Mouse (Mus musculus) NIH3T3 (cell line): ENCODE measurements at regions not wholly inside any gene's neighbourhood (a gene's known extent, or its start where the extent isn't known, plus 50 kb on each side); places are given as distances from the start of the nearest gene placed in this dataset.
"Not testable (repeated sequence)": the region's sequence is repeated elsewhere in the genome, so short reads cannot be mapped to it uniquely, and the experiment has no call there.

Source experiments
- DNase-seq: peaks from one replicate; pipeline ENCODE4 v3.0.0-alpha.2; 2012; ENCODE audit warnings: low read depth

- DNase-seq = no peak
Measured at GRCm38 (mm10) chr2:146724142-146724679, 131.5 kb upstream of the Kiz start.

- DNase-seq = no peak
Measured at GRCm38 (mm10) chr2:146724924-146725555, 130.6 kb upstream of the Kiz start.

- no peak for DNase-seq
Measured at GRCm38 (mm10) chr2:146728693-146729092, 127.0 kb upstream of the Kiz start.

GRCm38 (mm10) chr2:146731081-146731480 is 124.6 kb upstream of the Kiz start:
- DNase-seq = no peak

GRCm38 (mm10) chr2:146732891-146733290 is 122.8 kb upstream of the Kiz start:
- not testable (repeated sequence) for DNase-seq

GRCm38 (mm10) chr2:146744396-146744795 is 111.3 kb upstream of the Kiz start:
- no peak for DNase-seq

- DNase-seq = no peak
Measured at GRCm38 (mm10) chr2:146745012-146745682, 110.5 kb upstream of the Kiz start.

GRCm38 (mm10) chr2:146745683-146746047 is 110.0 kb upstream of the Kiz start:
- no peak for DNase-seq

GRCm38 (mm10) chr2:146753988-146754387 is 101.7 kb upstream of the Kiz start:
- DNase-seq = no peak

- DNase-seq = no peak
Measured at GRCm38 (mm10) chr2:146763522-146764144, 92.0 kb upstream of the Kiz start.

GRCm38 (mm10) chr2:146764313-146765255 is 91.1 kb upstream of the Kiz start:
- no peak for DNase-seq

GRCm38 (mm10) chr2:146774876-146775275 is 80.8 kb upstream of the Kiz start:
- DNase-seq = no peak

- DNase-seq = no peak
Measured at GRCm38 (mm10) chr2:146787132-146787810, 68.4 kb upstream of the Kiz start.

GRCm38 (mm10) chr2:146787811-146788455 is 67.7 kb upstream of the Kiz start:
- DNase-seq = no peak

- no peak for DNase-seq
Measured at GRCm38 (mm10) chr2:146792844-146793420, 62.7 kb upstream of the Kiz start.

- DNase-seq = no peak
Measured at GRCm38 (mm10) chr2:146802973-146803372, 52.7 kb upstream of the Kiz start.
